Mouse (Mus musculus) G1E (cell line): ENCODE measurements at regions not wholly inside any gene's neighbourhood (a gene's known extent, or its start where the extent isn't known, plus 50 kb on each side); places are given as distances from the start of the nearest gene placed in this dataset.
"Not testable (repeated sequence)": the region's sequence is repeated elsewhere in the genome, so short reads cannot be mapped to it uniquely, and the experiment has no call there.

Experiments used
- ATAC-seq: 2 replicates; pipeline ENCODE4 v1.8.0; 2016; ENCODE audit warnings: mild to moderate bottlenecking; ENCODE audit not compliant: insufficient number of reproducible peaks, poor library complexity, low FRiP score, severe bottlenecking; ENCODE audit errors: extremely low read depth
- DNase-seq: peaks from one replicate; pipeline ENCODE4 v3.0.0; 2012; ENCODE audit warnings: low spot score
- H3K27me3 ChIP-seq: 2 replicates; pipeline ENCODE4 v1.6.1; 2012; ENCODE audit warnings: mild to moderate bottlenecking, low read length, inconsistent platforms; ENCODE audit not compliant: insufficient read depth
- H3K36me3 ChIP-seq: replicated peaks from 2 replicates; pipeline ENCODE3; 2012; ENCODE audit warnings: mild to moderate bottlenecking, inconsistent platforms
- H3K4me1 ChIP-seq: 2 replicates; pipeline ENCODE4 v1.6.1; 2012; ENCODE audit warnings: low read depth, low read length, inconsistent platforms, mixed read lengths; ENCODE audit not compliant: insufficient read depth
- H3K4me3 ChIP-seq: 2 replicates; pipeline ENCODE4 v1.5.1; 2012; ENCODE audit warnings: low read depth, mild to moderate bottlenecking, inconsistent platforms, low read length, moderate library complexity, mixed read lengths
- H3K9me3 ChIP-seq: replicated peaks from 2 replicates; pipeline ENCODE4 v1.6.1; 2012; ENCODE audit warnings: inconsistent platforms
- CTCF ChIP-seq: IDR thresholded peaks from 2 replicates; pipeline ENCODE4 v1.5.1; 2012; ENCODE audit warnings: low read depth, low read length, inconsistent platforms, mixed read lengths
- GATA1 ChIP-seq: IDR thresholded peaks from 2 replicates; pipeline ENCODE4 v1.6.1; 2012; ENCODE audit warnings: borderline replicate concordance, low read length, inconsistent platforms, mixed read lengths
- GATA2 ChIP-seq: IDR thresholded peaks from 2 replicates; pipeline ENCODE4 v1.6.1; 2012; ENCODE audit warnings: low read depth, low read length, inconsistent platforms, borderline replicate concordance
- POLR2AphosphoS5 ChIP-seq: IDR thresholded peaks from 2 replicates; pipeline ENCODE4 v1.6.1; 2012; ENCODE audit warnings: low read depth, low read length, inconsistent platforms; ENCODE audit not compliant: insufficient replicate concordance
- TAL1 ChIP-seq: conservative IDR thresholded peaks from 2 replicates; pipeline ENCODE4 v1.6.1; 2012; ENCODE audit warnings: low read depth, low read length, inconsistent platforms, mixed read lengths

- DNase-seq (no peak), ATAC-seq (no peak)
- Histone ChIP-seq H3K4me1 (peaks cover 4% of the 10 kb centered on the region), H3K27me3 (no peaks in the 10 kb centered on the region), H3K36me3 (no peaks in the 10 kb centered on the region), H3K9me3 (no peaks in the 10 kb centered on the region), H3K4me3 (no peak overlapping the region)
- TF ChIP-seq CTCF = no peak
- TF ChIP-seq TAL1 = no peak
- TF ChIP-seq POLR2AphosphoS5 = no peak
- no peak for TF ChIP-seq GATA1
- TF ChIP-seq GATA2 = no peak
Observed at GRCm38 (mm10) chr14:53794527-53794926, 459.4 kb downstream of the Dad1 start.

- H3K4me1 ChIP-seq, ATAC-seq, H3K4me3 ChIP-seq, H3K27me3 ChIP-seq, H3K36me3 ChIP-seq, H3K9me3 ChIP-seq, DNase-seq: not testable (repeated sequence)
Observed at GRCm38 (mm10) chr14:53792432-53792831, 461.5 kb downstream of the Dad1 start.

- H3K4me1 ChIP-seq, ATAC-seq, H3K9me3 ChIP-seq, H3K36me3 ChIP-seq, H3K4me3 ChIP-seq, H3K27me3 ChIP-seq, DNase-seq: not testable (repeated sequence)
Observed at GRCm38 (mm10) chr14:53785547-53785946, 468.4 kb downstream of the Dad1 start.

DNA sequence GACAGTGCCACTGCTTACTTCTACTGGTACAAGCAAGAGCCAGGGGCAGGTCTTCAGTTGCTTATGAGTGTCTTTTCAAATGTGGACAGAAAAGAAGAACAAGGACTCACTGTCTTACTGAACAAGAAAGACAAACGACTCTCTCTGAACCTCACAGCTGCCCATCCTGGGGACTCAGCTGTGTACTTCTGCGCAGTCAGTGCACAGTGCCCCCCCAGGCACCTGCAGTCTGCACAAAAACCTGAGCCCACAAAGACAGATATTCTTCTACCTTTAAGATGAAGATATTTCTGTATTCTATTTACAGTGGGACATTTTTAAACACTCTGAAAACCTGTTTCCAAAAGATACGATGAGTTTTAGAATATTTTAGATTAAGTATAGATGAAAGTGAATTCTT lies 476.5 kb downstream of the Dad1 start:
- Histone ChIP-seq H3K4me3 (no peak overlapping the region), H3K4me1 (no peaks in the 10 kb centered on the region), H3K36me3 (no peaks in the 10 kb centered on the region), H3K27me3 (no peaks in the 10 kb centered on the region), H3K9me3 (no peaks in the 10 kb centered on the region)
- DNase-seq (no peak), ATAC-seq (no peak)
- TF ChIP-seq TAL1 = no peak

DNA sequence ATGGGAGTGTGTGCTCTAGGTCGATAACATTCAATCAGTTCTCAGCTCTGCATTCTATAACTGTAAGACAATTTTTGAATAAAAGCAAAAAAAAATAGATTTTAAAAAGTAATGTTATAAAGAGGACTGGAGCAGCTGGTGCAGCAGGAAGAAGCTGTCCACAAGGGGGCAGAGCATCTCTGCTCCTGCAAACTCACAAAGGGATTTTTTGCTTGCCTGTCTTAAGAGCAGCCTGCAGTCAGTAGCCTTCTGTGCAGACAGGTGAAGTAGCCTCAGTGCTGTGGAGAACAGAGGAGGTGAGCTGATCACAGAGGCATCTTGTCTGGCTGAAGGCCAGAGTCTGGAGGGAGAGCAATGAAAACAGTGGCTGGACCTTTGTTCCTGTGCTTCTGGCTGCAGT lies 477.2 kb downstream of the Dad1 start:
- DNase-seq, H3K27me3 ChIP-seq, ATAC-seq, H3K4me3 ChIP-seq, H3K36me3 ChIP-seq, H3K4me1 ChIP-seq, H3K9me3 ChIP-seq: not testable (repeated sequence)

- not testable (repeated sequence) for H3K9me3 ChIP-seq, H3K36me3 ChIP-seq, H3K27me3 ChIP-seq, ATAC-seq, H3K4me1 ChIP-seq, H3K4me3 ChIP-seq, DNase-seq
Observed at GRCm38 (mm10) chr14:53766501-53766900, 487.4 kb downstream of the Dad1 start.

DNA sequence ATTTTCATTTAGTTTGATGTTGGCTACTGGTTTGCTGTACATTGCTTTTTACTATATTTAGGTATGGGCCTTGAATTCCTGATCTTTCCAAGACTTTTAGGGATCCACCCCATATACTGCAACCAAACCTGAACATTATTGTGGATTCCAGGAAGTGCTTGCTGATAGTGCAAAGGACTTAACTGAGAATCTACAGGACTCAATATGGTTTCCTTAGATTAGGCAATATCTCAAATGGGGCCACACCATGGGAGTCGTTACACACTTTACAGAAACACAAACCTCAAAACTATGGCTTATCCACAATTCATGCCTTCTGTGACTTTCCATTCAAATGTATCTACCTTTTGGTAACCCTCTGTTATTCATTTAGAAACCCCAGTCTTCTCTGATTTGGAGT lies 488.0 kb downstream of the Dad1 start:
- H3K36me3 ChIP-seq, H3K4me1 ChIP-seq, H3K9me3 ChIP-seq, DNase-seq, H3K4me3 ChIP-seq, ATAC-seq, H3K27me3 ChIP-seq: not testable (repeated sequence)

DNA sequence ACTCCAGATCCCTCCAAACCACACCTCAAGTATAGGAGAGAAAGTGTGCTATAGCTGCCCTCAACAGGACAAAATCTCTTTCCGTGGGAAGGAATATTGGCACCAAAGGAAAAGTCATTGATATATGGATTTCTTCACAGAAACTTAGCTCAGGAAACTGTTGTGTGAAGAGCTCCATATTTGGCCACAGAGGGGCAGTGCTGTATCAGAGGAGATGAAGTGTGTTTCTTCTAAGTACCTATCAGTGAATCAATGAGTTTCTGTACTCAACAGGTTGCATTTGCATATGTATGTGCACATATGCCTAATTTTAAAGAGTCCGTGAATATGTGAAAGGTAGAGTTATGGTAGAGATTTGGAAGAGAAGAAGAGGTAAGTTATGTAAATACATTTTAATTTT lies 493.3 kb downstream of the Dad1 start:
- not testable (repeated sequence) for DNase-seq, H3K4me1 ChIP-seq, H3K27me3 ChIP-seq, H3K36me3 ChIP-seq, ATAC-seq, H3K9me3 ChIP-seq, H3K4me3 ChIP-seq

- not testable (repeated sequence) for H3K36me3 ChIP-seq, H3K27me3 ChIP-seq, DNase-seq, H3K4me1 ChIP-seq, H3K4me3 ChIP-seq, ATAC-seq, H3K9me3 ChIP-seq
Observed at GRCm38 (mm10) chr14:53757782-53758181, 496.1 kb downstream of the Dad1 start.

DNA sequence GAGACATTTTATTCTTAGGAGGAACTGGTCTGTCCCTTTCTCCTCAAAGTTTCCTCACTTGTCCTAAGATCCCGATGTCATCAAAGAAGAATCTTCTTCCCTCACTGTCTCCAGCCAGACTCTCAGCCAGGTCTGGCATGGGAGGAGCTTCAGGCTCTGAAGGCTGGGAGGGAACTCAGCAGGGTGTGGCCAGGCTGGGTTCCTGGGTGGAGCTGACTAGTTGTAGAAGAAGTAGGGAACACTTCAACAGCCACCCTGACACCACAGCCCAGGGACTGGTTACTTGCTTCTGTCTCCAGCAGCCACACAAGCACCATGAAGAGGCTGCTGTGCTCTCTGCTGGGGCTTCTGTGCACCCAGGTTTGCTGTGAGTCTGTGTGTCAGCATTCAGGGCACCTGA lies 496.8 kb downstream of the Dad1 start:
- H3K27me3 ChIP-seq, ATAC-seq, H3K36me3 ChIP-seq, DNase-seq, H3K9me3 ChIP-seq, H3K4me1 ChIP-seq, H3K4me3 ChIP-seq: not testable (repeated sequence)
